Mouse (Mus musculus): Measurements from ENCODE around the gene Cyp2ab1. TPM values are rescaled to one million over a fixed set of nuclear protein-coding genes. Genes with fewer than 3 reads are reported as not detected.
"Not testable (repeated sequence)": the region's sequence is repeated elsewhere in the genome, so short reads cannot be mapped to it uniquely, and the experiment has no call there.

The Cyp2ab1 gene
- polyA plus RNA-seq (2014; fragmentation: Nextera tagmentation; extraction: Ambion mirVana): not detected in 2 replicates

DNA sequence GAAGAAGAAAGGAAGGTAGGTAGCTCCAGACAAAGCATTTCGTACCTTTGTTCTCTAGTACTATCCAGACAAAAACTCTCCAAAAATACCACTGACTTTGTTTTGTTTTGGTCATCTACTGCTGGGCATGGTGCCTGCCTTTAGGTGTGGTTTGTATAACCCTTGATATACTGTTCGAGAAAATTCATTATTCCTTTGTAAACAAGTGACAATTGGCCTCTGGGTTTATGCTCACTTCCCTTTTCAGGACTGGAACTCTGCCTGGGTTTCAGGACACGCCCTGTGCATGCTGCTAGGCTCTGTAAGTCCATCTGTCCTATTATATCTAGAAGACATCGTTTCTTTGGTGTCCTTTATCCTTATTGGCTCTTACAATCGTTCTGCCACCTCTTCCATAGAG lies at the start of gene Cyp2ab1:
Gene Cyp2ab1 (minus strand): TSS at position 119 of the 400 bp plus-strand sequence.
- no peak within 1 kb of the TSS for H3K27ac ChIP-seq (ENCODE audit: low read depth, low read length)
- 74% methylated on average over 5 of the region's 5 CpGs for WGBS
- DNase-seq (ENCODE audit: low spot score): no peak
- no peak within 1 kb of the TSS for H3K4me2 ChIP-seq (ENCODE audit: low read length)
- no peaks in the 10 kb centered on the region for H3K27me3 ChIP-seq (replicated peaks; ENCODE audit: control insufficient read depth, insufficient read depth, low read length)
- no peak within 1 kb of the TSS for H3K4me3 ChIP-seq (ENCODE audit: low read depth, low read length)
- H3K4me1 ChIP-seq (ENCODE audit: control insufficient read depth, insufficient read depth, low read length): no peaks in the 10 kb centered on the region
- no peak for ATAC-seq
- H3K9me3 ChIP-seq (replicated peaks; ENCODE audit: control insufficient read depth, low read length): no peaks in the 10 kb centered on the region
- H3K36me3 ChIP-seq (ENCODE audit: control insufficient read depth, insufficient read depth, low read length): peaks cover 12% of the 10 kb centered on the region
- H3K9ac ChIP-seq (ENCODE audit: low read length): no peak within 1 kb of the TSS

DNA sequence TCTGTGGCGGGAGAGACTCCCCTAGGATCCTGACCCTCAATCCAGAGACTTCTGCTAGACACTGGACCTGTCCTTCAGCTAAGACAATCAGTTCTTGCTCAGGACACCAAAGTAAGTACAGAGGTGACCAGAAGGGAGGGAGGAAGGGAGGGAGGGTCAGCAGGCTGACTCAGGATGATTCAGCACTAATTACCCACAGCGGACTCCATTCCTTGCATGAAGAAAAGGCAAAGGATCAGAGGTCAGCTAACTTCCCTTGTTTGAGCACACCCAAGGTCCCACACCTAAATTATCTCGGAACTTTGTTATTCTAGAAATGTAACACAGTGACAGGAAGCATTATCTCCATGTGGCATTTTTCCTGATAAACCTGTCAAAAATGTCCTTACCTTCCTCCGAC lies 46.5 kb upstream of the Cyp2ab1 start:
- Histone ChIP-seq H3K9ac (ENCODE audit: low read length) (no peak overlapping the region), H3K36me3 (ENCODE audit: control insufficient read depth, insufficient read depth, low read length) (peaks cover 87% of the 10 kb centered on the region), H3K4me3 (ENCODE audit: low read depth, low read length) (no peak overlapping the region), H3K27ac (ENCODE audit: low read depth, low read length) (no peak overlapping the region), H3K9me3 (replicated peaks; ENCODE audit: control insufficient read depth, low read length) (no peaks in the 10 kb centered on the region), H3K4me1 (ENCODE audit: control insufficient read depth, insufficient read depth, low read length) (no peaks in the 10 kb centered on the region), H3K27me3 (replicated peaks; ENCODE audit: control insufficient read depth, insufficient read depth, low read length) (no peaks in the 10 kb centered on the region), H3K4me2 (ENCODE audit: low read length) (no peak overlapping the region)
- DNase-seq (ENCODE audit: low spot score): no peak
- WGBS: 91% methylated on average over 4 of the region's 4 CpGs
- ATAC-seq: no peak

DNA sequence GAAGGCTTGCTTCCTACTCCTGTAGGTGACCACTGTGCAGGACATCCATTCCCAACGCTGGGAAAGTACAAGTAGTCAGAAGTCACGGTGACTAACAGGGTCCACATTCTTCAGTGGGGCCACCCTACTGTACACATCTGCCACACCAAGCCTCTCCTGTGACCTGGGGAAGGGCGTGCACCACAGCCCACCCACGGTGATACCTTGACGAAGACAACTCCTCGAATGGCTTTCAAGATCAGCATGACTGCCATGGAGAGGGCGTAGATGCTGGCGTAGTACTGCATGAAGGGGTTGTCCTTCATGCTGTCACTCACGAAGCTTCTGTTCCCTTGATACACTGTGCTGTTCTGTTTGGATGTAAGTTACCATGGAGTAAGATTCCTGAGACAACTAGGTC lies 43.0 kb upstream of the Cyp2ab1 start:
- no peaks in the 10 kb centered on the region for H3K9me3 ChIP-seq (replicated peaks; ENCODE audit: control insufficient read depth, low read length)
- WGBS: 95% methylated on average over 9 of the region's 9 CpGs
- no peak overlapping the region for H3K4me2 ChIP-seq (ENCODE audit: low read length)
- H3K36me3 ChIP-seq (ENCODE audit: control insufficient read depth, insufficient read depth, low read length): peaks cover 86% of the 10 kb centered on the region
- H3K4me3 ChIP-seq (ENCODE audit: low read depth, low read length): no peak overlapping the region
- H3K4me1 ChIP-seq (ENCODE audit: control insufficient read depth, insufficient read depth, low read length): no peaks in the 10 kb centered on the region
- H3K27ac ChIP-seq (ENCODE audit: low read depth, low read length): no peak overlapping the region
- ATAC-seq (no peak), DNase-seq (ENCODE audit: low spot score) (no peak)
- no peaks in the 10 kb centered on the region for H3K27me3 ChIP-seq (replicated peaks; ENCODE audit: control insufficient read depth, insufficient read depth, low read length)
- H3K9ac ChIP-seq (ENCODE audit: low read length): no peak overlapping the region

DNA sequence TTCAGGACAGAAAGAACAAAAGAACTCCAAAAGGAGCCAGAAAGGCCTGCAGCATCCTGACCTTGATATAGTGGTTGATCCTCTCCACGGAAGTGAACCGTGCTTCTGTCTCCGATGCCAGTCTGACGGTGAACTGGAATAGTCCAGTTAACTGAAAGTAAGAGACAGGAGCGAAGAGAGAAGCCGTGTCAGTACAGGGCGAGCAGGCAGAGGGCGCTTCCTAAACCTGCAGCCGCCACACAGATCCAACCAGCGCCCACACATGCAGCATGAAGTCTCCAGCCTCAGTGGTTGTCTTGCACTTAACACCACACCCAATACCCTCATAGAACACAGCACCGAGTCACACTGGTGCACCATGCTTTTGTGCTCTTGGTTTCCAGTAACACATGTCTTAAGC lies 36.9 kb upstream of the Cyp2ab1 start:
- no peaks in the 10 kb centered on the region for H3K27me3 ChIP-seq (replicated peaks; ENCODE audit: control insufficient read depth, insufficient read depth, low read length)
- H3K36me3 ChIP-seq (ENCODE audit: control insufficient read depth, insufficient read depth, low read length): peaks cover 86% of the 10 kb centered on the region
- no peaks in the 10 kb centered on the region for H3K9me3 ChIP-seq (replicated peaks; ENCODE audit: control insufficient read depth, low read length)
- H3K27ac ChIP-seq (ENCODE audit: low read depth, low read length): no peak overlapping the region
- no peak for DNase-seq (ENCODE audit: low spot score)
- no peak for ATAC-seq
- WGBS: 90% methylated on average over 11 of the region's 11 CpGs
- H3K4me2 ChIP-seq (ENCODE audit: low read length): no peak overlapping the region
- H3K4me3 ChIP-seq (ENCODE audit: low read depth, low read length): no peak overlapping the region
- H3K4me1 ChIP-seq (ENCODE audit: control insufficient read depth, insufficient read depth, low read length): no peaks in the 10 kb centered on the region
- H3K9ac ChIP-seq (ENCODE audit: low read length): no peak overlapping the region

DNA sequence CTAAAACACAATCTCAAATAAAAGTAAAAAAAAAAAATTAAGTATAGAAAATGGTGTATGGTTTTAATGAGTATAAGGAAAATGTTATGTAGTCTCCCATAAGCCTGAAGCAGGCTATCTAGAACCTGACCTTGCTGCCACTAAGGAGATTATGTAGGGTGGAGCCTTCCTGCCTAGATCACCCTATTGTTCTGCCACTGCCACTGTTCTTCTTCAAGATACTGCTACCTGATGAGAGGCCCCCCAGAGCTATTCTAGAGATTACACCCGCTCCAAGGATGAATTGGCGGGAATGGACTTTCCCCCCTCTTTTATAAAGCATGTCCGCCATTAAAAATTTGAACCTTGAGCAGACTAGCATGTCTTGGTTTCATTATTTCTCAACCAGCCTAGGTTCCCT lies 36.3 kb upstream of the Cyp2ab1 start:
- not testable (repeated sequence) for H3K9ac ChIP-seq (ENCODE audit: low read length); H3K4me1 ChIP-seq (ENCODE audit: control insufficient read depth, insufficient read depth, low read length); H3K4me2 ChIP-seq (ENCODE audit: low read length); ATAC-seq; DNase-seq (ENCODE audit: low spot score); H3K27me3 ChIP-seq (replicated peaks; ENCODE audit: control insufficient read depth, insufficient read depth, low read length); H3K9me3 ChIP-seq (replicated peaks; ENCODE audit: control insufficient read depth, low read length); H3K4me3 ChIP-seq (ENCODE audit: low read depth, low read length); H3K27ac ChIP-seq (ENCODE audit: low read depth, low read length)
- WGBS: 91% methylated on average over 3 of the region's 3 CpGs
- H3K36me3 ChIP-seq (ENCODE audit: control insufficient read depth, insufficient read depth, low read length): peaks cover 84% of the 10 kb centered on the region

DNA sequence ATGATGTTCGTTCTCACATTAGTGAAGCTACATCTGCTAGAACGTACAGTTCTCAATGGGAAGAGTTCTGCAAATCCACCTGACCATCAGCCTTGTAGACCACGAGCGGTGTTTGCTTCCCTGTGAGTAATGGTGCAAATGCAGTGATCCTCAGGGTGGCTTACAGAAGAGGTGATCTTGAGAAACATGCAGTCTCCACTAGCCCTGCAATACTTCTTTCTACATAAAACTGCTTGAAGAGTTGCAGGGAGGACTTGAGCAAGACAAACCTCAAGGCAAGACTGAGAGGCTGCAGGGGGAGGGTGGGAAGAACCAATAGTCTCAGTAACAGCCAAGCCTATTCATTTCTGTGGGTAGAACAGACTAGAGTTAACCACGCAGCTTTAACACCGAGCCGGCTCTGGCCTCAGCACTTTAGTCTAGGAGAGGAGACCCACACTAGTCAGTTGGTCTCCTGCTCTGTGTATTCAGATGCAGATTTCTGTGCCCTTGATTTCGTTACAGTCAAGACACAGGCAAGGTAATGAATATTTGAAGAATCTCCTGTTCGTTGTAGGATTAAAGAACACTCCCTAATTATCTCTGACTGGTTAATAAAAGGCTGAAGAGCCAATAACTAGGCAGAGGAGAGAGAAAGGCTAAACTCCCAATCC lies 34.6 kb upstream of the Cyp2ab1 start:
- H3K27ac ChIP-seq (ENCODE audit: low read depth, low read length): no peak overlapping the region
- no peak for ATAC-seq
- WGBS: 72% methylated on average over 9 of the region's 9 CpGs
- H3K36me3 ChIP-seq (ENCODE audit: control insufficient read depth, insufficient read depth, low read length): peaks cover 83% of the 10 kb centered on the region
- H3K4me2 ChIP-seq (ENCODE audit: low read length): no peak overlapping the region
- DNase-seq (ENCODE audit: low spot score): no peak
- H3K4me3 ChIP-seq (ENCODE audit: low read depth, low read length): no peak overlapping the region
- no peaks in the 10 kb centered on the region for H3K4me1 ChIP-seq (ENCODE audit: control insufficient read depth, insufficient read depth, low read length)
- no peaks in the 10 kb centered on the region for H3K27me3 ChIP-seq (replicated peaks; ENCODE audit: control insufficient read depth, insufficient read depth, low read length)
- H3K9me3 ChIP-seq (replicated peaks; ENCODE audit: control insufficient read depth, low read length): no peaks in the 10 kb centered on the region
- no peak overlapping the region for H3K9ac ChIP-seq (ENCODE audit: low read length)

DNA sequence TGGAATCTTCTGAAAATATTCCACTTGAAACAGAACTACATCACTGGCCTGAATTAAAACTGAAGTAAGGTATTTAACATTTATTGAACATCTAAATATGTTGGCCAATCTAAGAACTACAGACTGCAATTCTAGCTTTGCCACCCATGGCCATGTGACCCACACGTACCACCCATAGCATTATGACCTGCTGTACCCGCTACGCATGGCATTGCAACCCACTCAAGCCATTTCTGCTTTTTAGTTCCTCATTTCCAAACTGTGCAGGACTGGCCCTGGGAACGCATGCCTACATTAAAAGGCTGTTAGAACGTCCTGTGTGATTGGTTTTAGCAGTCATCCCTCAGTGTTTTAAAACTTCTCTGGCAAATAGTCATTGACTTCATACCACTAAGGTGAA lies 32.6 kb upstream of the Cyp2ab1 start:
- Histone ChIP-seq H3K27ac (ENCODE audit: low read depth, low read length) (no peak overlapping the region), H3K9ac (ENCODE audit: low read length) (no peak overlapping the region), H3K36me3 (ENCODE audit: control insufficient read depth, insufficient read depth, low read length) (peaks cover 71% of the 10 kb centered on the region), H3K9me3 (replicated peaks; ENCODE audit: control insufficient read depth, low read length) (no peaks in the 10 kb centered on the region), H3K4me1 (ENCODE audit: control insufficient read depth, insufficient read depth, low read length) (no peaks in the 10 kb centered on the region), H3K27me3 (replicated peaks; ENCODE audit: control insufficient read depth, insufficient read depth, low read length) (no peaks in the 10 kb centered on the region), H3K4me3 (ENCODE audit: low read depth, low read length) (no peak overlapping the region), H3K4me2 (ENCODE audit: low read length) (no peak overlapping the region)
- ATAC-seq: no peak
- DNase-seq (ENCODE audit: low spot score): no peak
- WGBS: 95% methylated on average over 5 of the region's 5 CpGs

DNA sequence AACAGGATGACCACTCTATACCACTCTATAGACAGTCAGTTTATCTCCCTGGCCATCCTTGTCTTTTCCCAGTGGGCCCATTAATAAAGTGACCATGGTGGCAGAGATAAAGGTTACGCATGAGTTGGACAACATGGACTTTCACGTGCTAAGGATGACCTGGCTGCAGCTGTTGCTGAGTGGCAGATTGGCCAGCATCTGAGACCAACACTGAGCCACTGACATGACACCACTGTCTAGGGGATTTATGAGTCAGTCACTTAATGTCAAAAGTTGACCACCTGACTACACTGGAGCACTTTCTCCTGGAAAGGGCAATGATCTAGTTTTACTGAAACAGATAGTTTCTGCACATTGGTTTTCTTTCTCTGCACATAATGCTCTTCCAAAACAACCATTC lies 29.6 kb upstream of the Cyp2ab1 start:
- 96% methylated on average over 2 of the region's 2 CpGs for WGBS
- H3K4me3 ChIP-seq (ENCODE audit: low read depth, low read length): no peak overlapping the region
- DNase-seq (ENCODE audit: low spot score) (no peak), ATAC-seq (no peak)
- no peaks in the 10 kb centered on the region for H3K9me3 ChIP-seq (replicated peaks; ENCODE audit: control insufficient read depth, low read length)
- no peak overlapping the region for H3K4me2 ChIP-seq (ENCODE audit: low read length)
- peaks cover 65% of the 10 kb centered on the region for H3K36me3 ChIP-seq (ENCODE audit: control insufficient read depth, insufficient read depth, low read length)
- no peaks in the 10 kb centered on the region for H3K4me1 ChIP-seq (ENCODE audit: control insufficient read depth, insufficient read depth, low read length)
- no peaks in the 10 kb centered on the region for H3K27me3 ChIP-seq (replicated peaks; ENCODE audit: control insufficient read depth, insufficient read depth, low read length)
- H3K9ac ChIP-seq (ENCODE audit: low read length): no peak overlapping the region
- H3K27ac ChIP-seq (ENCODE audit: low read depth, low read length): no peak overlapping the region

DNA sequence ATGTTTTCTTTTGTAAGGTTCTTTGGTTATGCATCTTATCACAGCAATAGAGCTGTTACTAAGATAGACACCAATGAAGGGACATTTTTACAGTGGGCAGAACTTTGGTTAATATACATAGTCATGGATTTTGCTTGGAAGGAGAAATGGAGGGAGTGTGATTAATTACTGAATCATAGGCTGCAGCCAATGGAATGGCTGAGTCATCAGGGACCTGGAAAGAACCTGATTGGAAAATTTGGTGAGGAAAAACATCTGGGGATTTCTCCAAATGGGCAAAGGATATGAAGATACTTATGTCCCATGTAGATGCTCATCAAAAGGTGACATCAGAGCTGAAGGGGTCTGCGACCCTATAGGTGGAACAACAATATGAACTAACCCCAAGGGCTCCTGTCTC lies 28.8 kb upstream of the Cyp2ab1 start:
- Histone ChIP-seq H3K4me1 (ENCODE audit: control insufficient read depth, insufficient read depth, low read length) (no peaks in the 10 kb centered on the region), H3K27ac (ENCODE audit: low read depth, low read length) (no peak overlapping the region), H3K4me3 (ENCODE audit: low read depth, low read length) (no peak overlapping the region), H3K36me3 (ENCODE audit: control insufficient read depth, insufficient read depth, low read length) (peaks cover 63% of the 10 kb centered on the region), H3K9ac (ENCODE audit: low read length) (no peak overlapping the region), H3K27me3 (replicated peaks; ENCODE audit: control insufficient read depth, insufficient read depth, low read length) (no peaks in the 10 kb centered on the region), H3K9me3 (replicated peaks; ENCODE audit: control insufficient read depth, low read length) (no peaks in the 10 kb centered on the region), H3K4me2 (ENCODE audit: low read length) (no peak overlapping the region)
- 90% methylated on average over 1 of the region's 1 CpGs for WGBS
- no peak for DNase-seq (ENCODE audit: low spot score)
- no peak for ATAC-seq

Measured in forebrain, embryonic 14.5 days (tissue).